In genomic region chr2:142940899-142941642, GRCm38 (mm10) we compare ENCODE assay signal across 19 mouse cellular contexts. TPM values are rescaled to one million over a fixed set of nuclear protein-coding genes. Genes with fewer than 3 reads are reported as not detected.
DNase-seq lines count a peak whose midpoint lies in the region; ATAC-seq and TF ChIP-seq lines count a peak whose summit lies in the region.
"Had no signal": no experiment of that assay in that cellular context is flagged by ENCODE, and none has a peak within 500 bp of the region (broad histone marks: within the 10 kb centered on the region; RNA-seq: fewer than 3 reads in every experiment).

No protein-coding gene starts in this region.

- H3K4me3 ChIP-seq in forebrain, embryonic 12.5 days (replicated peaks) = no peak overlapping the region
- no peak overlapping the region for H3K4me3 ChIP-seq in forebrain, embryonic 13.5 days
- no peak overlapping the region for H3K4me3 ChIP-seq in kidney, adult 2 months (ENCODE audit: insufficient read depth, low read depth, low read length)
- no peak overlapping the region for H3K4me3 ChIP-seq in hindbrain, embryonic 12.5 days
- no peak overlapping the region for H3K4me3 ChIP-seq in midbrain, embryonic 15.5 days
- H3K4me3 ChIP-seq: forebrain, embryonic 15.5 days; heart, embryonic 15.5 days; left cerebral cortex, adult 2 months; liver, embryonic 13.5 days; megakaryocyte, embryonic 14.5 days had no signal

- ATAC-seq in forebrain, embryonic 12.5 days (ENCODE audit: low FRiP score) = peak; percentile 46; the same call in 1 of the 2 replicates
- ATAC-seq in forebrain, embryonic 13.5 days = no peak
- peak; percentile 84 for ATAC-seq in hindbrain, embryonic 12.5 days (ENCODE audit: low FRiP score)
- peak; percentile 50; the same call in 1 of the 2 replicates for ATAC-seq in midbrain, embryonic 15.5 days (replicated peaks)
- ATAC-seq: forebrain, embryonic 15.5 days; inflammation-experienced regulatory T-cells, adult 6 months; lung, postnatal 0 days; Patski had no signal

- WGBS in forebrain, embryonic 12.5 days = 65% methylated on average over 6 of the region's 6 CpGs
- 61% methylated on average over 6 of the region's 6 CpGs for WGBS in forebrain, embryonic 13.5 days
- WGBS in kidney, adult 2 months = 37% methylated on average over 6 of the region's 6 CpGs
- 43% methylated on average over 6 of the region's 6 CpGs for WGBS in hindbrain, embryonic 12.5 days
- WGBS in midbrain, embryonic 15.5 days = 54% methylated on average over 6 of the region's 6 CpGs

- no peak for TF ChIP-seq CTCF in kidney, adult 2 months (conservative IDR thresholded peaks at IDR 0.05; ENCODE audit: insufficient read depth, insufficient read length, low read depth, low read length)

- no peak overlapping the region for H3K9ac ChIP-seq in forebrain, embryonic 12.5 days
- H3K9ac ChIP-seq in forebrain, embryonic 13.5 days = no peak overlapping the region
- H3K9ac ChIP-seq in hindbrain, embryonic 12.5 days = no peak overlapping the region
- H3K9ac ChIP-seq in midbrain, embryonic 15.5 days = no peak overlapping the region
- H3K9ac ChIP-seq: forebrain, embryonic 15.5 days; heart, embryonic 15.5 days; liver, embryonic 13.5 days had no signal

- DNase-seq in kidney, postnatal 14 days = peak; percentile 8
- DNase-seq in kidney, adult 2 months = no peak
- no peak for DNase-seq in urinary bladder, adult 2 months (ENCODE audit: low spot score)
- no peak for DNase-seq in adrenal gland, adult 18-20 months (ENCODE audit: low spot score in 2 of 2)
- DNase-seq: cerebellum, postnatal 25 days; liver, embryonic 13.5 days; thymus, postnatal 25 days had no signal

- no peaks in the 10 kb centered on the region for H3K27me3 ChIP-seq in forebrain, embryonic 12.5 days
- no peaks in the 10 kb centered on the region for H3K27me3 ChIP-seq in forebrain, embryonic 13.5 days
- no peaks in the 10 kb centered on the region for H3K27me3 ChIP-seq in kidney, adult 2 months (replicated peaks; ENCODE audit: control insufficient read depth, insufficient read depth, low read length)
- no peaks in the 10 kb centered on the region for H3K27me3 ChIP-seq in hindbrain, embryonic 12.5 days
- no peaks in the 10 kb centered on the region for H3K27me3 ChIP-seq in midbrain, embryonic 15.5 days (replicated peaks)
- H3K27me3 ChIP-seq: forebrain, embryonic 15.5 days; heart, embryonic 15.5 days; liver, embryonic 13.5 days; megakaryocyte, embryonic 14.5 days had no signal

- no peak overlapping the region for H3K4me2 ChIP-seq in forebrain, embryonic 12.5 days
- no peak overlapping the region for H3K4me2 ChIP-seq in forebrain, embryonic 13.5 days
- no peak overlapping the region for H3K4me2 ChIP-seq in hindbrain, embryonic 12.5 days (replicated peaks)
- H3K4me2 ChIP-seq in midbrain, embryonic 15.5 days = no peak overlapping the region
- H3K4me2 ChIP-seq: forebrain, embryonic 15.5 days; heart, embryonic 15.5 days; liver, embryonic 13.5 days had no signal

- no peaks in the 10 kb centered on the region; the same call in 1 of the 2 replicates for H3K4me1 ChIP-seq in forebrain, embryonic 12.5 days
- H3K4me1 ChIP-seq in forebrain, embryonic 13.5 days = no peaks in the 10 kb centered on the region
- H3K4me1 ChIP-seq in kidney, adult 2 months (ENCODE audit: control insufficient read depth, insufficient read depth, low read length) = no peaks in the 10 kb centered on the region
- H3K4me1 ChIP-seq in hindbrain, embryonic 12.5 days = peaks cover 4% of the 10 kb centered on the region; the same call in 1 of the 2 replicates
- no peaks in the 10 kb centered on the region for H3K4me1 ChIP-seq in midbrain, embryonic 15.5 days
- H3K4me1 ChIP-seq: forebrain, embryonic 15.5 days; heart, embryonic 15.5 days; liver, embryonic 13.5 days; megakaryocyte, embryonic 14.5 days had no signal

- H3K36me3 ChIP-seq in forebrain, embryonic 12.5 days (replicated peaks) = no peaks in the 10 kb centered on the region
- H3K36me3 ChIP-seq in forebrain, embryonic 13.5 days (ENCODE audit: poor library complexity, severe bottlenecking) = no peaks in the 10 kb centered on the region
- no peaks in the 10 kb centered on the region for H3K36me3 ChIP-seq in kidney, adult 2 months (ENCODE audit: control insufficient read depth, insufficient read depth, low read length)
- H3K36me3 ChIP-seq in hindbrain, embryonic 12.5 days = no peaks in the 10 kb centered on the region
- H3K36me3 ChIP-seq in midbrain, embryonic 15.5 days (replicated peaks) = no peaks in the 10 kb centered on the region
- H3K36me3 ChIP-seq: forebrain, embryonic 15.5 days; heart, embryonic 15.5 days; liver, embryonic 13.5 days had no signal

- H3K9me3 ChIP-seq in forebrain, embryonic 12.5 days = no peaks in the 10 kb centered on the region
- H3K9me3 ChIP-seq in forebrain, embryonic 13.5 days (replicated peaks) = no peaks in the 10 kb centered on the region
- H3K9me3 ChIP-seq in hindbrain, embryonic 12.5 days (replicated peaks) = no peaks in the 10 kb centered on the region
- no peaks in the 10 kb centered on the region for H3K9me3 ChIP-seq in midbrain, embryonic 15.5 days
- H3K9me3 ChIP-seq: forebrain, embryonic 15.5 days; heart, embryonic 15.5 days; liver, embryonic 13.5 days; megakaryocyte, embryonic 14.5 days had no signal

- no peak overlapping the region for H3K27ac ChIP-seq in forebrain, embryonic 12.5 days
- H3K27ac ChIP-seq in forebrain, embryonic 13.5 days = no peak overlapping the region
- H3K27ac ChIP-seq in kidney, adult 2 months (ENCODE audit: insufficient read depth, low read depth, low read length) = no peak overlapping the region
- H3K27ac ChIP-seq in hindbrain, embryonic 12.5 days = peak overlapping the region; percentile 62
- H3K27ac ChIP-seq in midbrain, embryonic 15.5 days = no peak overlapping the region
- H3K27ac ChIP-seq: forebrain, embryonic 15.5 days; heart, embryonic 15.5 days; left cerebral cortex, adult 2 months; liver, embryonic 13.5 days; stomach, postnatal 0 days had no signal

- no peak for TF ChIP-seq POLR2A in kidney, adult 2 months (IDR thresholded peaks at IDR 0.05; ENCODE audit: low read depth, low read length)

RNA-seq across cellular contexts. Expression of gene Kif16b, which starts 39.7 kb away (rescaled TPM):
- polyA plus RNA-seq in forebrain, embryonic 12.5 days (2016; fragmentation: Nextera tagmentation; extraction: Ambion mirVana) = 6.5 and 7.3 TPM in 2 replicates
- 4.1 and 4.2 TPM in 2 replicates for polyA plus RNA-seq in forebrain, embryonic 13.5 days (2015; fragmentation: Nextera tagmentation; extraction: Ambion mirVana)
- 25.9 and 28.5 TPM in 2 replicates for polyA plus RNA-seq in kidney, adult 2 months (2012; rRNA removed)
- polyA plus RNA-seq in hindbrain, embryonic 12.5 days (2016; fragmentation: Nextera tagmentation; extraction: Ambion mirVana) = 8.9 and 9.7 TPM in 2 replicates
- polyA plus RNA-seq in midbrain, embryonic 15.5 days (2015; fragmentation: Nextera tagmentation; extraction: Ambion mirVana) = 3.5 and 3.6 TPM in 2 replicates
- 9.0 and 12.3 TPM in 2 replicates for polyA plus RNA-seq in urinary bladder, adult 2 months (2012; rRNA removed)
- 10 to 100 TPM; 20.9 to 23.9 TPM for total RNA-seq in adrenal gland, adult 18-20 months (2021)
